Mouse (Mus musculus): ENCODE data around the gene Fam129a. TPM values are rescaled to one million over a fixed set of nuclear protein-coding genes. Genes with fewer than 3 reads are reported as not detected.

Gene Fam129a
- polyA plus RNA-seq, 1 experiment from 2014 or later = 0.70 TPM

- no peaks in the 10 kb centered on the region for H3K36me3 ChIP-seq (ENCODE audit: control insufficient read depth, insufficient read depth, low read length)
- 93% methylated on average over 5 of the region's 5 CpGs for WGBS
- H3K9me3 ChIP-seq (replicated peaks; ENCODE audit: control insufficient read depth, low read length, poor library complexity, severe bottlenecking) = no peaks in the 10 kb centered on the region
- H3K27ac ChIP-seq (ENCODE audit: low read length) = no peak overlapping the region
- H3K4me3 ChIP-seq (ENCODE audit: low read depth, low read length) = no peak overlapping the region
- no peaks in the 10 kb centered on the region for H3K4me1 ChIP-seq (ENCODE audit: control insufficient read depth, insufficient read depth, low read length)
- no peaks in the 10 kb centered on the region for H3K27me3 ChIP-seq (ENCODE audit: control insufficient read depth, insufficient read depth, low read depth, low read length)
- no peak overlapping the region for H3K4me2 ChIP-seq (ENCODE audit: low read length)
- ATAC-seq = no peak
- no peak overlapping the region for H3K9ac ChIP-seq (ENCODE audit: low read depth, low read length)
Observed at GRCm38 (mm10) chr1:151719911-151720310, 148.9 kb downstream of the Fam129a start.

DNA sequence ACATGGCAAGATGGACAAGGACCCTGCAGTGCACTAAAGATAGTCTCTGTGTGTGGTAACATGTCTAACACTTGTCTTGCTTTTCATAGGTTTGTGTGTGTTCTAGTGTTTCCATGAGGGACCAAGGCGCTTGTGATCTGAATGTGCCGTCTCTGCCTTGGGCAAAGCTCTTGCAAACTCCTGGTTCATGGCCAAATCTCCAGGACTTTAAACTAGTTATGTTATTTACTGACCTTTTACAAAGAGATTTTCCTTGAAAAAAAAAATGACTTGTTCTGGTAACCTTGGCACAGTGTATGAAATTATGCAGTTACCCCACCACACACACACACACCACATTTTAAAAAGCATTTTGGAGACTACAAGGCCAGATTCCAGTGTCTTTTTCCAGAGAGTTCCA is 149.6 kb downstream of the Fam129a start:
- Histone ChIP-seq H3K9me3 (replicated peaks; ENCODE audit: control insufficient read depth, low read length, poor library complexity, severe bottlenecking) (no peaks in the 10 kb centered on the region), H3K4me1 (ENCODE audit: control insufficient read depth, insufficient read depth, low read length) (no peaks in the 10 kb centered on the region), H3K9ac (ENCODE audit: low read depth, low read length) (no peak overlapping the region), H3K27ac (ENCODE audit: low read length) (no peak overlapping the region), H3K36me3 (ENCODE audit: control insufficient read depth, insufficient read depth, low read length) (no peaks in the 10 kb centered on the region), H3K4me2 (ENCODE audit: low read length) (no peak overlapping the region), H3K27me3 (ENCODE audit: control insufficient read depth, insufficient read depth, low read depth, low read length) (no peaks in the 10 kb centered on the region), H3K4me3 (ENCODE audit: low read depth, low read length) (no peak overlapping the region)
- WGBS = 77% methylated on average over 2 of the region's 2 CpGs
- no peak for ATAC-seq

GRCm38 (mm10) chr1:151721357-151721983 is 150.5 kb downstream of the Fam129a start:
- Histone ChIP-seq H3K36me3 (ENCODE audit: control insufficient read depth, insufficient read depth, low read length) (no peaks in the 10 kb centered on the region), H3K9ac (ENCODE audit: low read depth, low read length) (no peak overlapping the region), H3K4me1 (ENCODE audit: control insufficient read depth, insufficient read depth, low read length) (no peaks in the 10 kb centered on the region), H3K27me3 (ENCODE audit: control insufficient read depth, insufficient read depth, low read depth, low read length) (no peaks in the 10 kb centered on the region), H3K4me3 (ENCODE audit: low read depth, low read length) (no peak overlapping the region), H3K9me3 (replicated peaks; ENCODE audit: control insufficient read depth, low read length, poor library complexity, severe bottlenecking) (no peaks in the 10 kb centered on the region), H3K27ac (ENCODE audit: low read length) (no peak overlapping the region), H3K4me2 (ENCODE audit: low read length) (no peak overlapping the region)
- no peak for ATAC-seq
- WGBS = 69% methylated on average over 10 of the region's 10 CpGs

DNA sequence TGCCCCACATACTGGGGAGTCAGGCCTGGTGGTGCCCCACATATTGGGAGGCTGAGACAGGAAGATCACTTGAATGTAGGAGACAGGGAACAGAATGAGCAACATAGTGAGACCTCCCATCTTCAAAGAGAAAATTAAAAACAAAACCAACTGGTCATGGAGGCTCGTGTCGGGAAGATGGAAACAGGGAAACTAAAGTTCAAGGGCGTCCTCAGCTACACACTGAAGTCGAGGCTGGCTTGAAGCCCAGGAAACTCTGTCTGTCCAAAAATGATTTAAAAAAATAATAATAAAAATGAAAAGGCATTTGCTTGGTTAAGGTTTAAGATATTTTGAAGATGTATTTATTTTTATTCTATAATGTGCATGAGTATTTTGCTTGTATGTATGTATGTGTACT is 152.8 kb downstream of the Fam129a start:
- WGBS = 87% methylated on average over 4 of the region's 4 CpGs
- Histone ChIP-seq H3K36me3 (ENCODE audit: control insufficient read depth, insufficient read depth, low read length) (no peaks in the 10 kb centered on the region), H3K27ac (ENCODE audit: low read length) (no peak overlapping the region), H3K4me1 (ENCODE audit: control insufficient read depth, insufficient read depth, low read length) (no peaks in the 10 kb centered on the region), H3K9me3 (replicated peaks; ENCODE audit: control insufficient read depth, low read length, poor library complexity, severe bottlenecking) (no peaks in the 10 kb centered on the region), H3K9ac (ENCODE audit: low read depth, low read length) (no peak overlapping the region), H3K4me2 (ENCODE audit: low read length) (no peak overlapping the region), H3K27me3 (ENCODE audit: control insufficient read depth, insufficient read depth, low read depth, low read length) (no peaks in the 10 kb centered on the region), H3K4me3 (ENCODE audit: low read depth, low read length) (no peak overlapping the region)
- no peak for ATAC-seq

GRCm38 (mm10) chr1:151725590-151725989 is 154.6 kb downstream of the Fam129a start:
- 90% methylated on average over 2 of the region's 2 CpGs for WGBS
- H3K27me3 ChIP-seq (ENCODE audit: control insufficient read depth, insufficient read depth, low read depth, low read length) = no peaks in the 10 kb centered on the region
- no peak overlapping the region for H3K4me3 ChIP-seq (ENCODE audit: low read depth, low read length)
- H3K9ac ChIP-seq (ENCODE audit: low read depth, low read length) = no peak overlapping the region
- no peaks in the 10 kb centered on the region for H3K9me3 ChIP-seq (replicated peaks; ENCODE audit: control insufficient read depth, low read length, poor library complexity, severe bottlenecking)
- ATAC-seq = no peak
- no peak overlapping the region for H3K27ac ChIP-seq (ENCODE audit: low read length)
- no peak overlapping the region for H3K4me2 ChIP-seq (ENCODE audit: low read length)
- H3K4me1 ChIP-seq (ENCODE audit: control insufficient read depth, insufficient read depth, low read length) = no peaks in the 10 kb centered on the region
- no peaks in the 10 kb centered on the region for H3K36me3 ChIP-seq (ENCODE audit: control insufficient read depth, insufficient read depth, low read length)

- WGBS = 78% methylated on average over 6 of the region's 6 CpGs
- H3K36me3 ChIP-seq (ENCODE audit: control insufficient read depth, insufficient read depth, low read length) = no peaks in the 10 kb centered on the region
- H3K9me3 ChIP-seq (replicated peaks; ENCODE audit: control insufficient read depth, low read length, poor library complexity, severe bottlenecking) = no peaks in the 10 kb centered on the region
- no peak overlapping the region for H3K4me2 ChIP-seq (ENCODE audit: low read length)
- no peaks in the 10 kb centered on the region for H3K4me1 ChIP-seq (ENCODE audit: control insufficient read depth, insufficient read depth, low read length)
- H3K27ac ChIP-seq (ENCODE audit: low read length) = no peak overlapping the region
- no peak overlapping the region for H3K4me3 ChIP-seq (ENCODE audit: low read depth, low read length)
- H3K27me3 ChIP-seq (ENCODE audit: control insufficient read depth, insufficient read depth, low read depth, low read length) = no peaks in the 10 kb centered on the region
- ATAC-seq = no peak
- H3K9ac ChIP-seq (ENCODE audit: low read depth, low read length) = no peak overlapping the region
Observed at GRCm38 (mm10) chr1:151726358-151726757, 155.4 kb downstream of the Fam129a start.

DNA sequence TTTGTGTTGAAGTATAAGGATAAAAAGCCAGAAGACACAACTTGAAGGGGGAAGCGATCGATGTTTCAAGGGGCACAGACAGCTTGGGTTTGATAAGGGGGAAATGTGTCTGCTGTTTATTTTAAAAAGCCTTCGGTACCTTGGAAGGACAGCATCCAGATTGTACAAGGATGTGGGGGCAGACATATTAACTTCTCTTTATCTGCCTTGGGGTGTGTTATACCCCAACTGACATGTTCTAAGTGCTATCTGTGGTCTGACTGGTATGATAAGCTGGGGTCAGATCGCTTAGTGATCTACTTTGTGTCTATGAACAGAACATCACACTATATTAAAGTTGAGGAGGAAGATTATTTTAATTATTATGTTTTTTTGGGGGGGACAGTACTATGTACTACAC is 157.2 kb downstream of the Fam129a start:
- H3K4me3 ChIP-seq (ENCODE audit: low read depth, low read length) = no peak overlapping the region
- H3K9ac ChIP-seq (ENCODE audit: low read depth, low read length) = no peak overlapping the region
- H3K4me2 ChIP-seq (ENCODE audit: low read length) = no peak overlapping the region
- H3K27ac ChIP-seq (ENCODE audit: low read length) = no peak overlapping the region
- no peaks in the 10 kb centered on the region for H3K4me1 ChIP-seq (ENCODE audit: control insufficient read depth, insufficient read depth, low read length)
- ATAC-seq = no peak
- H3K9me3 ChIP-seq (replicated peaks; ENCODE audit: control insufficient read depth, low read length, poor library complexity, severe bottlenecking) = no peaks in the 10 kb centered on the region
- no peaks in the 10 kb centered on the region for H3K36me3 ChIP-seq (ENCODE audit: control insufficient read depth, insufficient read depth, low read length)
- WGBS = 84% methylated on average over 4 of the region's 4 CpGs
- H3K27me3 ChIP-seq (ENCODE audit: control insufficient read depth, insufficient read depth, low read depth, low read length) = no peaks in the 10 kb centered on the region

GRCm38 (mm10) chr1:151737146-151737545 is 166.2 kb downstream of the Fam129a start:
- no peak for ATAC-seq
- H3K9me3 ChIP-seq (replicated peaks; ENCODE audit: control insufficient read depth, low read length, poor library complexity, severe bottlenecking) = no peaks in the 10 kb centered on the region
- no peaks in the 10 kb centered on the region for H3K4me1 ChIP-seq (ENCODE audit: control insufficient read depth, insufficient read depth, low read length)
- WGBS = 84% methylated on average over 2 of the region's 2 CpGs
- H3K36me3 ChIP-seq (ENCODE audit: control insufficient read depth, insufficient read depth, low read length) = no peaks in the 10 kb centered on the region
- H3K27ac ChIP-seq (ENCODE audit: low read length) = no peak overlapping the region
- no peaks in the 10 kb centered on the region for H3K27me3 ChIP-seq (ENCODE audit: control insufficient read depth, insufficient read depth, low read depth, low read length)
- no peak overlapping the region for H3K9ac ChIP-seq (ENCODE audit: low read depth, low read length)
- H3K4me2 ChIP-seq (ENCODE audit: low read length) = no peak overlapping the region
- no peak overlapping the region for H3K4me3 ChIP-seq (ENCODE audit: low read depth, low read length)

- 85% methylated on average over 7 of the region's 7 CpGs for WGBS
- Histone ChIP-seq H3K4me1 (ENCODE audit: control insufficient read depth, insufficient read depth, low read length) (no peaks in the 10 kb centered on the region), H3K9ac (ENCODE audit: low read depth, low read length) (no peak overlapping the region)
Observed at GRCm38 (mm10) chr1:151741199-151741621, 170.2 kb downstream of the Fam129a start.

More at GRCm38 (mm10) chr1:151741199-151741621, 170.2 kb downstream of the Fam129a start:
- no peak for ATAC-seq
- no peaks in the 10 kb centered on the region for H3K36me3 ChIP-seq (ENCODE audit: control insufficient read depth, insufficient read depth, low read length)
- no peak overlapping the region for H3K4me3 ChIP-seq (ENCODE audit: low read depth, low read length)
- no peak overlapping the region for H3K4me2 ChIP-seq (ENCODE audit: low read length)
- H3K9me3 ChIP-seq (replicated peaks; ENCODE audit: control insufficient read depth, low read length, poor library complexity, severe bottlenecking) = no peaks in the 10 kb centered on the region
- H3K27ac ChIP-seq (ENCODE audit: low read length) = no peak overlapping the region
- no peaks in the 10 kb centered on the region for H3K27me3 ChIP-seq (ENCODE audit: control insufficient read depth, insufficient read depth, low read depth, low read length)

Measured in midbrain, embryonic 16.5 days (tissue).